30 mouse cellular contexts compared by ENCODE assay signal in the genomic region with DNA sequence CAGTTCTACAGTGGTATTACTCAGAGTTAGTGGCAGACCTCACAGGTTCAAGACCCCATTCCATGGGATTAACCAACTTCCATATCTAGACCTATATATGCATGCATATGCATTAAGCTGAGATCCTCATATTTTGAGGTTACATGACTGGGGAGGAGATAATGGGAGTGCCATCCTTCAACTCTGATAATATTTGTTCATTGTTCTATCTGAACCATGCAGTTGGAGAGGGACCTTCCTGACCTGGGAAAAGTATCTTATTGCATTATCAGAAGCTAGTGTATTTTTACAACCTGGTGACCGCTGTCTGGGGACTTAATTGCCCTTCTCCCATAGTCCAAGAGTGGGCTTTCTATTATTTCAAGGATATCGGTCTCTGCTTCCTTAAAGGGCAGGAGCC. TPM values are rescaled to one million over a fixed set of nuclear protein-coding genes. Genes with fewer than 3 reads are reported as not detected.
"Had no signal": no experiment of that assay in that cellular context is flagged by ENCODE, and none has a peak within 500 bp of the region (broad histone marks: within the 10 kb centered on the region; RNA-seq: fewer than 3 reads in every experiment).

No protein-coding gene starts in this region.

- H3K9me3 ChIP-seq: limb, embryonic 10.5 days; limb, embryonic 13.5 days; megakaryocyte, embryonic 14.5 days had no signal

- DNase-seq: kidney, adult 2 months; kidney, postnatal 25 days; lung, embryonic 14.5 days; midbrain, embryonic 14.5 days; thymus, adult 18-20 months; thymus, postnatal 36 days had no signal

- H3K9ac ChIP-seq: limb, embryonic 13.5 days; lung, embryonic 14.5 days had no signal

- H3K27ac ChIP-seq: kidney, postnatal 0 days; limb, embryonic 10.5 days; limb, embryonic 13.5 days; macrophage had no signal

- H3K36me3 ChIP-seq: limb, embryonic 10.5 days; limb, embryonic 13.5 days had no signal

- H3K4me2 ChIP-seq: limb, embryonic 13.5 days; lung, embryonic 14.5 days; midbrain, embryonic 11.5 days had no signal

- ATAC-seq: intestine, postnatal 0 days; lung, postnatal 0 days had no signal

- H3K27me3 ChIP-seq: limb, embryonic 13.5 days; megakaryocyte, embryonic 14.5 days had no signal

- H3K4me3 ChIP-seq: limb, embryonic 10.5 days; limb, embryonic 13.5 days; megakaryocyte, embryonic 14.5 days had no signal

- H3K4me1 ChIP-seq: limb, embryonic 10.5 days; limb, embryonic 13.5 days had no signal

RNA-seq across cellular contexts. Expression of a gene that starts 33.4 kb away (rescaled TPM):
- total RNA-seq: layer of hippocampus, adult 8-10 months; layer of hippocampus, postnatal 14 days; left cerebral cortex, adult 18-20 months; left cerebral cortex, postnatal 25 days; liver, adult 2 months; midbrain, postnatal 0 days had no signal
- polyA plus RNA-seq: intestine, embryonic 14.5 days; intestine, postnatal 0 days; kidney, adult 2 months; kidney, embryonic 14.5 days; kidney, postnatal 0 days; large intestine, adult 2 months; limb, embryonic 10.5 days; limb, embryonic 13.5 days; liver, adult 2 months; lung, embryonic 14.5 days; lung, postnatal 0 days; macrophage; midbrain, embryonic 11.5 days; midbrain, embryonic 14.5 days; midbrain, postnatal 0 days; neural tube, embryonic 11.5 days; neural tube, embryonic 14.5 days; small intestine, adult 2 months; spleen, adult 2 months; stomach, embryonic 16.5 days; testis, adult 2 months; urinary bladder, adult 2 months had no signal
